Mouse (Mus musculus) G1E (cell line): ENCODE measurements around the gene Rogdi. TPM values are rescaled to one million over a fixed set of nuclear protein-coding genes. Genes with fewer than 3 reads are reported as not detected.

ENCODE experiments used
- ATAC-seq: 2 replicates; pipeline ENCODE4 v1.8.0; 2016; ENCODE audit warnings: mild to moderate bottlenecking; ENCODE audit not compliant: insufficient number of reproducible peaks, poor library complexity, low FRiP score, severe bottlenecking; ENCODE audit errors: extremely low read depth
- DNase-seq: peaks from one replicate; pipeline ENCODE4 v3.0.0; 2012; ENCODE audit warnings: low spot score
- H3K27me3 ChIP-seq: 2 replicates; pipeline ENCODE4 v1.6.1; 2012; ENCODE audit warnings: mild to moderate bottlenecking, low read length, inconsistent platforms; ENCODE audit not compliant: insufficient read depth
- H3K36me3 ChIP-seq: replicated peaks from 2 replicates; pipeline ENCODE3; 2012; ENCODE audit warnings: mild to moderate bottlenecking, inconsistent platforms
- H3K4me1 ChIP-seq: 2 replicates; pipeline ENCODE4 v1.6.1; 2012; ENCODE audit warnings: low read depth, low read length, inconsistent platforms, mixed read lengths; ENCODE audit not compliant: insufficient read depth
- H3K4me3 ChIP-seq: 2 replicates; pipeline ENCODE4 v1.5.1; 2012; ENCODE audit warnings: low read depth, mild to moderate bottlenecking, inconsistent platforms, low read length, moderate library complexity, mixed read lengths
- H3K9me3 ChIP-seq: replicated peaks from 2 replicates; pipeline ENCODE4 v1.6.1; 2012; ENCODE audit warnings: inconsistent platforms
- CTCF ChIP-seq: IDR thresholded peaks from 2 replicates; pipeline ENCODE4 v1.5.1; 2012; ENCODE audit warnings: low read depth, low read length, inconsistent platforms, mixed read lengths
- GATA1 ChIP-seq: IDR thresholded peaks from 2 replicates; pipeline ENCODE4 v1.6.1; 2012; ENCODE audit warnings: borderline replicate concordance, low read length, inconsistent platforms, mixed read lengths
- GATA2 ChIP-seq: IDR thresholded peaks from 2 replicates; pipeline ENCODE4 v1.6.1; 2012; ENCODE audit warnings: low read depth, low read length, inconsistent platforms, borderline replicate concordance
- POLR2AphosphoS5 ChIP-seq: IDR thresholded peaks from 2 replicates; pipeline ENCODE4 v1.6.1; 2012; ENCODE audit warnings: low read depth, low read length, inconsistent platforms; ENCODE audit not compliant: insufficient replicate concordance
- TAL1 ChIP-seq: conservative IDR thresholded peaks from 2 replicates; pipeline ENCODE4 v1.6.1; 2012; ENCODE audit warnings: low read depth, low read length, inconsistent platforms, mixed read lengths
- polyA plus RNA-seq: library from polyadenylated mRNA; stranded (reverse); fragments of >175 nt; gene quantifications from 2 replicates; pipeline ENCODE4 v1.2.3, GENCODE M21; 2012
- total RNA-seq, 2 experiments: library from RNA; stranded (forward) in 1 of 2; stranded (reverse) in 1 of 2; fragments of 200-1000 nt in 1 of 2; fragments of >200 nt in 1 of 2; fragmentation: Nextera tagmentation in 1 of 2; gene quantifications; 2 replicates each; pipeline ENCODE4 v1.2.3; 2014 to 2017

The Rogdi gene
- total and polyA plus RNA-seq, 3 experiments: 4.7 to 70.0 (median 51.0) TPM

- Histone ChIP-seq H3K36me3 (no peaks in the 10 kb centered on the region), H3K27me3 (peaks cover 27% of the 10 kb centered on the region), H3K4me1 (no peaks in the 10 kb centered on the region), H3K9me3 (no peaks in the 10 kb centered on the region), H3K4me3 (no peak overlapping the region)
- no peak for DNase-seq
- no peak for TF ChIP-seq POLR2AphosphoS5
- no peak for TF ChIP-seq CTCF
- TF ChIP-seq GATA1: no peak
- no peak for TF ChIP-seq GATA2
- TF ChIP-seq TAL1: no peak
- no peak for ATAC-seq
Observed at GRCm38 (mm10) chr16:5000611-5001010, 12.7 kb downstream of the Rogdi start.

DNA sequence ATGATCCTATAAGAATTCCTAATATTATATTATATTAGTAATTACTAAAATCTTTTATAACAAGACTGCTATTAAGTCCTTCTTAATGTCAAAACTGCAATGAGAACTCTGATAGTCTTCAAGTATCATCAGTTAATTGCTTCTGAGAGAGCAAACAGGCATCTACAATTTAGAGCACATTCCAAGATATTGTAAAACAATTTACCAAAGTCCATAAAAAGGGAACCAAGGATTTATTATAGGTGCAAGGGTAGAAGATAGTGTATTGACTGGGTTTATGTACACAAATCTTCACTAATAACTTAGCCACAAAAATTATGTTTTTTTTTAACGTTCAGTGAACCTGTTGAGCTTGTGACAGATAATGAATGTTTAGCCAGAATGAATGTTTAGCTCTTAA lies 14.4 kb downstream of the Rogdi start:
- Histone ChIP-seq H3K4me1 (no peaks in the 10 kb centered on the region), H3K36me3 (no peaks in the 10 kb centered on the region), H3K4me3 (no peak overlapping the region), H3K27me3 (peaks cover 27% of the 10 kb centered on the region), H3K9me3 (no peaks in the 10 kb centered on the region)
- TF ChIP-seq CTCF (no peak), GATA1 (no peak), GATA2 (no peak), POLR2AphosphoS5 (no peak), TAL1 (no peak)
- ATAC-seq: no peak
- no peak for DNase-seq

DNA sequence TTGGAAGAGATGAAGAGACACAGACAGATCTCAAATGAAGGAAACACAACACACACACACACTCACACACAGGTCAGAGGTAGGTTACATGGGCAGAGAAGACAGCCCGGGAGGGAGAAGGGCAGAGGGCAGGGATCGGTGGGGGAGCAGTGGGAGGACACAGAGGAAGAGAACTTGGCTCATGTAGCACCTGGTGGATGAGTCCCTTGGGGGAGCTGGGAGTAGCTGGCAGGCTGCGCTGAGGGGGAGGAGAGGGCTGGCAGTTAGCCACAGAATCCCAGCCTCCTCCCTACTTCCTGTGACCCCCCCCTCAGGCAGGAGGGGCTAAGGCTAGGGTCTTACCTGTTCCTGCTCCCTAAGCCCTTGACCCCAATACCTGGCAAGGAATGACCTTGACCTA lies 15.8 kb downstream of the Rogdi start, which contains the start of gene Sept12:
Gene Sept12, minus strand, starts transcription at position 300 of the 400 bp plus-strand sequence.
- no peak for TF ChIP-seq GATA1
- no peak for TF ChIP-seq POLR2AphosphoS5
- TF ChIP-seq TAL1: no peak
- TF ChIP-seq CTCF: no peak
- TF ChIP-seq GATA2: no peak
- Histone ChIP-seq H3K4me1 (no peaks in the 10 kb centered on the region; the same call in 1 of the 2 replicates), H3K27me3 (peaks cover 30% of the 10 kb centered on the region), H3K36me3 (no peaks in the 10 kb centered on the region), H3K9me3 (no peaks in the 10 kb centered on the region), H3K4me3 (no peak within 1 kb of the TSS)
- DNase-seq (no peak), ATAC-seq (no peak)

DNA sequence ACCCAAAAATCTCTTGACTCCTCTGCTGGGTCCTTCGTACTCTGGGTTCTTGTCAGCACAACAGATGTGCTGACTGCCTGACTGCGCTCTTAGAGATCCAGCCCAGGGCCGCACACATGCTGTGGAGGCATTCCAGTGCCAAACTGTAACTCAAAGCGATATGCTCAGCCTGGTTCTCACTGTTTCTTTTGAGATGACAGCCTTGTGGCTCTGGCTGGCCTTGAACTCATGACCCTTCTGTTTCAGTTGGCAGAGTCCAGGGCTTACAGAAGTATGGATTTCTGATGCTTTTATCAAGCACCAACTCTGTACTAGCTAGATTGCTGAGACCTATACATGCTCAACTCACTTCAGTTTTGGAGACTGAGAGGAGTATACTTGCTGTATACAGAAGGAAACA lies 20.1 kb downstream of the Rogdi start:
- Histone ChIP-seq H3K9me3 (no peaks in the 10 kb centered on the region), H3K36me3 (no peaks in the 10 kb centered on the region)
- TF ChIP-seq GATA2: no peak
- TF ChIP-seq CTCF: no peak
- TF ChIP-seq POLR2AphosphoS5: no peak
- TF ChIP-seq TAL1: no peak
- TF ChIP-seq GATA1: no peak

GRCm38 (mm10) chr16:4984717-4985116 lies 28.6 kb downstream of the Rogdi start:
- H3K9me3 ChIP-seq: no peaks in the 10 kb centered on the region
- no peak for TF ChIP-seq POLR2AphosphoS5
- TF ChIP-seq GATA1: no peak
- TF ChIP-seq GATA2: no peak
- no peak for TF ChIP-seq TAL1
- TF ChIP-seq CTCF: no peak
- no peaks in the 10 kb centered on the region for H3K36me3 ChIP-seq
- peaks cover 41% of the 10 kb centered on the region for H3K27me3 ChIP-seq
- H3K4me1 ChIP-seq: 0 out of 2 replicates have a peak, but pooled peaks cover 2% of the 10 kb centered on the region
- H3K4me3 ChIP-seq: no peak overlapping the region
- DNase-seq (no peak), ATAC-seq (no peak)

More for the DNA sequence above, 20.1 kb downstream of the Rogdi start:
- no peaks in the 10 kb centered on the region; the same call in 1 of the 2 replicates for H3K4me1 ChIP-seq
- peaks cover 35% of the 10 kb centered on the region for H3K27me3 ChIP-seq
- ATAC-seq (no peak), DNase-seq (no peak)
- H3K4me3 ChIP-seq: no peak overlapping the region

- H3K27me3 ChIP-seq: peaks cover 64% of the 10 kb centered on the region
- TF ChIP-seq CTCF (no peak), POLR2AphosphoS5 (no peak), GATA1 (no peak), TAL1 (no peak), GATA2 (no peak)
- no peak overlapping the region for H3K4me3 ChIP-seq
- DNase-seq (no peak), ATAC-seq (no peak; the same call in 1 of the 2 replicates)
- no peaks in the 10 kb centered on the region for H3K9me3 ChIP-seq
- H3K4me1 ChIP-seq: peaks cover 9% of the 10 kb centered on the region
- no peaks in the 10 kb centered on the region for H3K36me3 ChIP-seq
Observed at GRCm38 (mm10) chr16:4979755-4980380, 33.5 kb downstream of the Rogdi start.
